Comparison of ENCODE assay signal across 12 mouse cellular contexts in genomic region chr2:36213108-36213507, GRCm38 (mm10). TPM values are rescaled to one million over a fixed set of nuclear protein-coding genes. Genes with fewer than 3 reads are reported as not detected.
DNase-seq lines count a peak whose midpoint lies in the region; ATAC-seq and TF ChIP-seq lines count a peak whose summit lies in the region.
"Had no signal": no experiment of that assay in that cellular context is flagged by ENCODE, and none has a peak within 500 bp of the region (broad histone marks: within the 10 kb centered on the region; RNA-seq: fewer than 3 reads in every experiment).

No protein-coding gene starts in this region.

- TF ChIP-seq EP300 in liver, postnatal 0 days (IDR thresholded peaks at IDR 0.05; ENCODE audit: low read depth), result no peak
- TF ChIP-seq EP300 in heart, postnatal 0 days (IDR thresholded peaks at IDR 0.05; ENCODE audit: low read depth), result peak; percentile 98

- ATAC-seq in liver, postnatal 0 days, result no peak
- no peak for ATAC-seq in liver, embryonic 11.5 days (replicated peaks; ENCODE audit: low FRiP score)
- no peak for ATAC-seq in embryonic facial prominence, embryonic 12.5 days (ENCODE audit: insufficient number of reproducible peaks, insufficient read depth, low FRiP score, low TSS enrichment)
- ATAC-seq in heart, postnatal 0 days (ENCODE audit: insufficient read depth, low read depth), result peak; percentile 81

- H3K9ac ChIP-seq in liver, postnatal 0 days (replicated peaks), result no peak overlapping the region
- no peak overlapping the region for H3K9ac ChIP-seq in liver, embryonic 11.5 days (ENCODE audit: low read depth, low read length)
- no peak overlapping the region for H3K9ac ChIP-seq in embryonic facial prominence, embryonic 12.5 days
- H3K9ac ChIP-seq in heart, postnatal 0 days (replicated peaks; ENCODE audit: low read depth, low read length), result no peak overlapping the region
- H3K9ac ChIP-seq: limb, embryonic 15.5 days; midbrain, embryonic 15.5 days had no signal

- H3K4me3 ChIP-seq in liver, postnatal 0 days (ENCODE audit: low read depth, low read length), result no peak overlapping the region
- no peak overlapping the region for H3K4me3 ChIP-seq in liver, embryonic 11.5 days (ENCODE audit: low read depth, low read length)
- no peak overlapping the region for H3K4me3 ChIP-seq in embryonic facial prominence, embryonic 12.5 days
- no peak overlapping the region for H3K4me3 ChIP-seq in heart, postnatal 0 days (ENCODE audit: low read depth, low read length)
- H3K4me3 ChIP-seq: limb, embryonic 15.5 days; midbrain, embryonic 15.5 days had no signal

- H3K9me3 ChIP-seq in liver, postnatal 0 days (ENCODE audit: low read length), result no peaks in the 10 kb centered on the region
- H3K9me3 ChIP-seq in liver, embryonic 11.5 days (ENCODE audit: control insufficient read depth, low read length), result no peaks in the 10 kb centered on the region
- H3K9me3 ChIP-seq in embryonic facial prominence, embryonic 12.5 days, result no peaks in the 10 kb centered on the region
- H3K9me3 ChIP-seq in heart, postnatal 0 days (replicated peaks; ENCODE audit: control insufficient read depth, low read length), result no peaks in the 10 kb centered on the region
- H3K9me3 ChIP-seq: limb, embryonic 15.5 days; midbrain, embryonic 15.5 days had no signal

- H3K27me3 ChIP-seq in liver, postnatal 0 days (ENCODE audit: insufficient read depth, low read length), result peaks cover 35% of the 10 kb centered on the region
- H3K27me3 ChIP-seq in liver, embryonic 11.5 days (replicated peaks; ENCODE audit: control insufficient read depth, insufficient read depth, low read length), result peaks cover 19% of the 10 kb centered on the region
- peaks cover 15% of the 10 kb centered on the region for H3K27me3 ChIP-seq in embryonic facial prominence, embryonic 12.5 days
- no peaks in the 10 kb centered on the region for H3K27me3 ChIP-seq in heart, postnatal 0 days (ENCODE audit: control insufficient read depth, insufficient read depth, low read length)

- DNase-seq in liver, postnatal 0 days, result peak; percentile 26
- no peak for DNase-seq in liver, embryonic 11.5 days (ENCODE audit: low spot score)
- peak; percentile 94 for DNase-seq in heart, postnatal 0 days (ENCODE audit: low spot score)
- DNase-seq in lung, postnatal 14 days, result peak; percentile 54
- no peak for DNase-seq in frontal cortex, adult 2 months (ENCODE audit: extremely low spot score in 1 of 2, low spot score in 1 of 2)
- DNase-seq in frontal cortex, postnatal 14 days (ENCODE audit: low spot score in 2 of 2), result no peak
- no peak for DNase-seq in gastrocnemius, adult 18-20 months (ENCODE audit: low spot score)
- DNase-seq: spleen, adult 18-20 months; thymus, adult 18-20 months had no signal

- H3K36me3 ChIP-seq in liver, postnatal 0 days (replicated peaks; ENCODE audit: insufficient read depth, low read length), result no peaks in the 10 kb centered on the region
- H3K36me3 ChIP-seq in liver, embryonic 11.5 days (ENCODE audit: control insufficient read depth, insufficient read depth, low read length), result no peaks in the 10 kb centered on the region
- no peaks in the 10 kb centered on the region for H3K36me3 ChIP-seq in embryonic facial prominence, embryonic 12.5 days
- H3K36me3 ChIP-seq in heart, postnatal 0 days (replicated peaks; ENCODE audit: control insufficient read depth, insufficient read depth, low read length), result no peaks in the 10 kb centered on the region
- H3K36me3 ChIP-seq: limb, embryonic 15.5 days; midbrain, embryonic 15.5 days had no signal

- no peak overlapping the region for H3K4me2 ChIP-seq in liver, postnatal 0 days (ENCODE audit: low read depth, low read length)
- H3K4me2 ChIP-seq in liver, embryonic 11.5 days, result no peak overlapping the region
- H3K4me2 ChIP-seq in embryonic facial prominence, embryonic 12.5 days (replicated peaks), result no peak overlapping the region
- H3K4me2 ChIP-seq in heart, postnatal 0 days (ENCODE audit: low read depth, low read length), result no peak overlapping the region
- H3K4me2 ChIP-seq: limb, embryonic 15.5 days; midbrain, embryonic 15.5 days had no signal

- no peak overlapping the region for H3K27ac ChIP-seq in liver, postnatal 0 days (ENCODE audit: low read depth)
- H3K27ac ChIP-seq in liver, embryonic 11.5 days (ENCODE audit: low read depth, low read length), result no peak overlapping the region
- H3K27ac ChIP-seq in embryonic facial prominence, embryonic 12.5 days, result peak overlapping the region; percentile 36; the same call in 1 of the 2 replicates
- H3K27ac ChIP-seq in heart, postnatal 0 days (ENCODE audit: low read depth), result peak overlapping the region; percentile 75
- H3K27ac ChIP-seq: limb, embryonic 15.5 days; midbrain, embryonic 15.5 days had no signal

- no peak for TF ChIP-seq CTCF in liver, postnatal 0 days (IDR thresholded peaks at IDR 0.05; ENCODE audit: low read depth)
- no peak for TF ChIP-seq CTCF in heart, postnatal 0 days (IDR thresholded peaks at IDR 0.05; ENCODE audit: low read depth)

- WGBS in liver, postnatal 0 days (ENCODE audit: insufficient replicate concordance), result 53% methylated on average over 7 of the region's 7 CpGs
- WGBS in liver, embryonic 11.5 days, result 51% methylated on average over 7 of the region's 7 CpGs
- WGBS in embryonic facial prominence, embryonic 12.5 days, result 45% methylated on average over 7 of the region's 7 CpGs
- WGBS in heart, postnatal 0 days, result 9% methylated on average over 7 of the region's 7 CpGs

- peaks cover 20% of the 10 kb centered on the region for H3K4me1 ChIP-seq in liver, postnatal 0 days (ENCODE audit: insufficient read depth)
- peaks cover 8% of the 10 kb centered on the region; the same call in 1 of the 2 replicates for H3K4me1 ChIP-seq in liver, embryonic 11.5 days (replicated peaks; ENCODE audit: control insufficient read depth, insufficient read depth, low read length)
- H3K4me1 ChIP-seq in embryonic facial prominence, embryonic 12.5 days, result peaks cover 54% of the 10 kb centered on the region
- peaks cover 45% of the 10 kb centered on the region for H3K4me1 ChIP-seq in heart, postnatal 0 days (ENCODE audit: control insufficient read depth, insufficient read depth)

RNA-seq across cellular contexts. Expression of gene Ptgs1, which starts 17.1 kb away (rescaled TPM):
- 24.7 and 25.3 TPM in 2 replicates for polyA plus RNA-seq in liver, postnatal 0 days (2015; fragmentation: Nextera tagmentation; extraction: Ambion mirVana)
- polyA plus RNA-seq in liver, embryonic 11.5 days (2014; fragmentation: Nextera tagmentation; extraction: Ambion mirVana), result 28.6 and 30.3 TPM in 2 replicates
- 6.7 and 8.9 TPM in 2 replicates for polyA plus RNA-seq in embryonic facial prominence, embryonic 12.5 days (2016; fragmentation: Nextera tagmentation; extraction: Ambion mirVana)
- 49.7 and 55.9 TPM in 2 replicates for total RNA-seq in heart, postnatal 0 days (2014; rRNA removed; ENCODE audit: low replicate concordance)
- polyA plus RNA-seq in heart, postnatal 0 days (2015; fragmentation: Nextera tagmentation; extraction: Ambion mirVana), result 21.6 and 21.9 TPM in 2 replicates
- 14.1 and 16.0 TPM in 2 replicates for polyA plus RNA-seq in frontal cortex, adult 2 months (2012; rRNA removed)
- 1 to 10 TPM; 3.0 to 3.8 TPM for total RNA-seq in gastrocnemius, adult 18-20 months (2021)

Comparison
In these comparisons a context has a peak if more than half of its experiments do, and no peak if none do; other contexts are left out.
1. DNase-seq: peak in liver, postnatal 0 days (single experiment), heart, postnatal 0 days (single experiment) and lung, postnatal 14 days (single experiment); none in liver, embryonic 11.5 days (single experiment), frontal cortex, adult 2 months (0 of 2), frontal cortex, postnatal 14 days (0 of 2) and gastrocnemius, adult 18-20 months (single experiment).
2. H3K27ac ChIP-seq: peak in embryonic facial prominence, embryonic 12.5 days (single experiment) and heart, postnatal 0 days (single experiment); none in liver, postnatal 0 days (single experiment) and liver, embryonic 11.5 days (single experiment).